Mouse (Mus musculus) G1E (cell line): ENCODE measurements around the gene Mybpc1.

Experiments used
- CTCF ChIP-seq: IDR thresholded peaks from 2 replicates; pipeline ENCODE4 v1.5.1; 2012; ENCODE audit warnings: low read depth, low read length, inconsistent platforms, mixed read lengths
- TAL1 ChIP-seq: conservative IDR thresholded peaks from 2 replicates; pipeline ENCODE4 v1.6.1; 2012; ENCODE audit warnings: low read depth, low read length, inconsistent platforms, mixed read lengths

DNA sequence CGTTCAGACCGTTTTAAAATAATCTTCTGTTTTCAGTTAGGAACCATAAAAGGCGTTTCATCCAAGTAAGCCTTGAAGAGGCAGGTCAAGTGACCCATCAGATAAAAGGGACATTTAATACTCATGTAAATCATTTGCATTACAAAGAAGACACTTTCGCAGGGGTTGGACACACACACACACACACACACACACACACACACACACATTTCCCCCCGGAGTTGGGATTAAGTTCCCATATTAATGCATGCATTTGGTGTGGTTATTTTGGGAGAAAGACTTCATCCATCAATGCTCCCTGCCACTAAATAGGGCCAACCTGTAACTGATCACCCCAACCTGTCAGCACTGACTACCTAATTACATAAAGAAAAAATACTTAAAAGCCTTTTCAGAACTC, 1.7 kb downstream of the Mybpc1 start:
- TF ChIP-seq TAL1 (no peak), CTCF (no peak)
